Mouse (Mus musculus) heart, embryonic 16.5 days (tissue): Measurements from ENCODE around the gene Ddit4. TPM values are rescaled to one million over a fixed set of nuclear protein-coding genes. Genes with fewer than 3 reads are reported as not detected.
A peak's percentile ranks its signal among the peaks of the same experiment; 100 is the strongest.

Source experiments
- ATAC-seq: fragments of 200-750 bp; cut with Nextera tagmentation; replicated peaks from 2 replicates; pipeline ENCODE4 v1.8.0; 2017; ENCODE audit warnings: moderate number of reproducible peaks; ENCODE audit not compliant: insufficient read depth, low FRiP score; ENCODE audit errors: extremely low read depth
- H3K27ac ChIP-seq: fragments of 300-500 bp; sonication (generic); 2 replicates; pipeline ENCODE4 v1.5.1; 2014; ENCODE audit warnings: mild to moderate bottlenecking, low read length, control low read depth, moderate library complexity
- H3K27me3 ChIP-seq: fragments of 300-500 bp; sonication (generic); 2 replicates; pipeline ENCODE4 v1.6.1; 2014; ENCODE audit warnings: low read length, mixed read lengths; ENCODE audit not compliant: control insufficient read depth, insufficient read depth
- H3K36me3 ChIP-seq: fragments of 300-500 bp; sonication (generic); 2 replicates; pipeline ENCODE4 v1.6.1; 2014; ENCODE audit not compliant: control insufficient read depth, insufficient read depth
- H3K4me1 ChIP-seq: fragments of 300-500 bp; sonication (generic); 2 replicates; pipeline ENCODE4 v1.6.1; 2014; ENCODE audit warnings: low read length, mixed read lengths; ENCODE audit not compliant: control insufficient read depth, insufficient read depth
- H3K4me2 ChIP-seq: fragments of 300-500 bp; sonication (generic); 2 replicates; pipeline ENCODE4 v1.6.1; 2014; ENCODE audit warnings: low read depth, mild to moderate bottlenecking, control low read depth, low read length
- H3K4me3 ChIP-seq: fragments of 300-500 bp; sonication (generic); 2 replicates; pipeline ENCODE4 v1.5.1; 2014; ENCODE audit warnings: mild to moderate bottlenecking, control low read depth, low read length
- H3K9ac ChIP-seq: fragments of 300-500 bp; sonication (generic); 2 replicates; pipeline ENCODE4 v1.6.1; 2014; ENCODE audit warnings: low read length, control low read depth
- H3K9me3 ChIP-seq: fragments of 300-500 bp; sonication (generic); replicated peaks from 2 replicates; pipeline ENCODE4 v1.6.1; 2016; ENCODE audit warnings: low read length; ENCODE audit not compliant: control insufficient read depth
- WGBS: fragments of 180-500 bp; shearing (Covaris S2); extraction: QIAGEN DNeasy Blood & Tissue Kit; methylation state at CpG from one replicate; pipeline ENCODE4 v1.1.7; 2014; 5-methylcytosine and 5-hydroxymethylcytosine counted together
- polyA plus RNA-seq: library from polyadenylated mRNA; unstranded; fragments of >200 nt; fragmentation: Nextera tagmentation; extraction: Ambion mirVana; gene quantifications from 2 replicates; pipeline ENCODE4 v1.2.1, GENCODE M21; 2015

The Ddit4 gene
- polyA plus RNA-seq, 1 experiment from 2014 or later: 31.9 TPM

GRCm38 (mm10) chr10:59947296-59948073, 4.1 kb downstream of the Ddit4 start:
- Histone ChIP-seq H3K27ac (peak overlapping the region; percentile 4; the same call in 1 of the 2 replicates), H3K36me3 (no peaks in the 10 kb centered on the region), H3K4me3 (no peak overlapping the region), H3K9me3 (no peaks in the 10 kb centered on the region), H3K9ac (no peak overlapping the region), H3K4me1 (peaks cover 35% of the 10 kb centered on the region), H3K4me2 (no peak overlapping the region), H3K27me3 (no peaks in the 10 kb centered on the region)
- 54% methylated on average over 7 of the region's 7 CpGs for WGBS
- no peak for ATAC-seq

- Histone ChIP-seq H3K27me3 (no peaks in the 10 kb centered on the region), H3K4me1 (peaks cover 35% of the 10 kb centered on the region), H3K9me3 (no peaks in the 10 kb centered on the region), H3K36me3 (no peaks in the 10 kb centered on the region), H3K27ac (no peak overlapping the region), H3K4me2 (no peak overlapping the region), H3K9ac (no peak overlapping the region), H3K4me3 (no peak overlapping the region)
- ATAC-seq: no peak
- WGBS: 86% methylated on average over 5 of the region's 5 CpGs
These were observed 5.3 kb downstream of the Ddit4 start for GRCm38 (mm10) chr10:59946362-59946761.

- Histone ChIP-seq H3K9ac (no peak overlapping the region), H3K27ac (no peak overlapping the region), H3K4me1 (peaks cover 34% of the 10 kb centered on the region), H3K4me2 (no peak overlapping the region), H3K27me3 (no peaks in the 10 kb centered on the region), H3K4me3 (no peak overlapping the region), H3K36me3 (no peaks in the 10 kb centered on the region), H3K9me3 (no peaks in the 10 kb centered on the region)
- no peak for ATAC-seq
- 83% methylated on average over 3 of the region's 3 CpGs for WGBS
These were observed 6.2 kb downstream of the Ddit4 start for GRCm38 (mm10) chr10:59945416-59945815.

GRCm38 (mm10) chr10:59943421-59943989, 8.1 kb downstream of the Ddit4 start:
- WGBS: 15% methylated on average over 13 of the region's 13 CpGs

GRCm38 (mm10) chr10:59942847-59943420, 8.7 kb downstream of the Ddit4 start:
- peak overlapping the region; percentile 22 for H3K9ac ChIP-seq
- peak overlapping the region; percentile 33 for H3K4me3 ChIP-seq
- no peaks in the 10 kb centered on the region for H3K27me3 ChIP-seq
- H3K36me3 ChIP-seq: no peaks in the 10 kb centered on the region
- 4% methylated on average over 16 of the region's 16 CpGs for WGBS
- peak overlapping the region; percentile 51 for H3K27ac ChIP-seq
- ATAC-seq: 0 out of 2 replicates have a peak, but pooled peaks have one; percentile 20
- peak overlapping the region; percentile 73 for H3K4me2 ChIP-seq
- H3K9me3 ChIP-seq: no peaks in the 10 kb centered on the region
- peaks cover 12% of the 10 kb centered on the region for H3K4me1 ChIP-seq

More at GRCm38 (mm10) chr10:59943421-59943989, 8.1 kb downstream of the Ddit4 start:
- ATAC-seq: peak; percentile 68
- Histone ChIP-seq H3K9ac (peak overlapping the region; percentile 22), H3K4me1 (peaks cover 14% of the 10 kb centered on the region), H3K27ac (peak overlapping the region; percentile 51), H3K4me3 (peak overlapping the region; percentile 33), H3K36me3 (no peaks in the 10 kb centered on the region), H3K4me2 (peak overlapping the region; percentile 73), H3K27me3 (no peaks in the 10 kb centered on the region), H3K9me3 (no peaks in the 10 kb centered on the region)

GRCm38 (mm10) chr10:59942281-59942846, 9.3 kb downstream of the Ddit4 start:
- Histone ChIP-seq H3K36me3 (no peaks in the 10 kb centered on the region), H3K9me3 (no peaks in the 10 kb centered on the region), H3K4me2 (peak overlapping the region; percentile 73), H3K4me1 (peaks cover 12% of the 10 kb centered on the region), H3K9ac (peak overlapping the region; percentile 22), H3K4me3 (peak overlapping the region; percentile 33), H3K27me3 (no peaks in the 10 kb centered on the region), H3K27ac (no peak overlapping the region; the same call in 1 of the 2 replicates)
- no peak for ATAC-seq
- WGBS: 44% methylated on average over 21 of the region's 21 CpGs

- Histone ChIP-seq H3K27ac (no peak overlapping the region), H3K9ac (no peak overlapping the region), H3K4me1 (peaks cover 12% of the 10 kb centered on the region), H3K4me2 (no peak overlapping the region), H3K4me3 (no peak overlapping the region), H3K27me3 (no peaks in the 10 kb centered on the region), H3K9me3 (no peaks in the 10 kb centered on the region), H3K36me3 (no peaks in the 10 kb centered on the region)
- WGBS: 81% methylated on average over 1 of the region's 1 CpGs
- no peak for ATAC-seq
These were observed 12.6 kb downstream of the Ddit4 start for GRCm38 (mm10) chr10:59939081-59939480.

- Histone ChIP-seq H3K9ac (no peak overlapping the region), H3K9me3 (no peaks in the 10 kb centered on the region), H3K27ac (no peak overlapping the region), H3K4me1 (peaks cover 12% of the 10 kb centered on the region), H3K36me3 (no peaks in the 10 kb centered on the region), H3K4me2 (no peak overlapping the region), H3K27me3 (no peaks in the 10 kb centered on the region), H3K4me3 (no peak overlapping the region)
- ATAC-seq: no peak
- WGBS: 80% methylated on average over 5 of the region's 5 CpGs
These were observed 13.0 kb downstream of the Ddit4 start for GRCm38 (mm10) chr10:59938662-59939061.
